Mouse (Mus musculus): ENCODE data around the gene Ephx4.

GRCm38 (mm10) chr5:107402436-107402835 lies at the start of gene Ephx4:
- TF ChIP-seq POLR2A (IDR thresholded peaks at IDR 0.05; ENCODE audit: low read depth, low read length) (no peak), USF1 (IDR thresholded peaks at IDR 0.05; ENCODE audit: low read depth, low read length) (no peak), EP300 (IDR thresholded peaks at IDR 0.05; ENCODE audit: low read length) (no peak), ZMIZ1 (IDR thresholded peaks at IDR 0.05; ENCODE audit: low read depth, low read length) (no peak), ELF1 (IDR thresholded peaks at IDR 0.05; ENCODE audit: low read depth, low read length) (no peak), ZKSCAN1 (IDR thresholded peaks at IDR 0.05; ENCODE audit: borderline replicate concordance, low read depth, low read length) (no peak), CTCF (conservative IDR thresholded peaks at IDR 0.05 in 1 of 2, IDR thresholded peaks at IDR 0.05 in 1 of 2; ENCODE audit: low read depth in 2 of 2, low read length in 2 of 2) (no peak), HCFC1 (IDR thresholded peaks at IDR 0.05; ENCODE audit: low read depth, low read length) (no peak), ZC3H11A (IDR thresholded peaks at IDR 0.05; ENCODE audit: low read depth, low read length) (no peak), RCOR1 (conservative IDR thresholded peaks at IDR 0.05; ENCODE audit: low read depth, low read length) (no peak), KAT2A (IDR thresholded peaks at IDR 0.05; ENCODE audit: insufficient replicate concordance, low read length) (no peak), USF2 (conservative IDR thresholded peaks at IDR 0.05; ENCODE audit: low read depth, low read length) (no peak), MYC (IDR thresholded peaks at IDR 0.05; ENCODE audit: low read depth, low read length) (no peak), MEF2A (IDR thresholded peaks at IDR 0.05; ENCODE audit: borderline replicate concordance, low read depth, low read length) (no peak)

Data from CH12.LX (cell line).